Mouse (Mus musculus) hindbrain, embryonic 13.5 days (tissue): ENCODE results near the gene Slc35f1. TPM values are rescaled to one million over a fixed set of nuclear protein-coding genes. Genes with fewer than 3 reads are reported as not detected.

Experiments
- ATAC-seq: fragments of 200-750 bp; cut with Nextera tagmentation; 2 replicates; pipeline ENCODE4 v1.8.0; 2017; ENCODE audit warnings: moderate TSS enrichment; ENCODE audit not compliant: low FRiP score
- H3K27ac ChIP-seq: fragments of 300-500 bp; sonication (generic); 2 replicates; pipeline ENCODE4 v1.5.1; 2015; ENCODE audit warnings: inconsistent platforms, mild to moderate bottlenecking, moderate library complexity
- H3K27me3 ChIP-seq: fragments of 300-500 bp; sonication (generic); 2 replicates; pipeline ENCODE4 v1.6.1; 2015; ENCODE audit warnings: mild to moderate bottlenecking, inconsistent platforms
- H3K36me3 ChIP-seq: fragments of 300-500 bp; sonication (generic); 2 replicates; pipeline ENCODE4 v1.6.1; 2015; ENCODE audit warnings: mild to moderate bottlenecking, inconsistent platforms
- H3K4me1 ChIP-seq: fragments of 300-500 bp; sonication (generic); replicated peaks from 2 replicates; pipeline ENCODE4 v1.6.1; 2015; ENCODE audit warnings: inconsistent platforms
- H3K4me2 ChIP-seq: fragments of 300-500 bp; sonication (generic); 2 replicates; pipeline ENCODE4 v1.6.1; 2015; ENCODE audit warnings: inconsistent platforms, mild to moderate bottlenecking, moderate library complexity
- H3K4me3 ChIP-seq: fragments of 300-500 bp; sonication (generic); 2 replicates; pipeline ENCODE4 v1.5.1; 2015; ENCODE audit warnings: mild to moderate bottlenecking, inconsistent platforms
- H3K9ac ChIP-seq: fragments of 300-500 bp; sonication (generic); 2 replicates; pipeline ENCODE4 v1.6.1; 2015; ENCODE audit warnings: mild to moderate bottlenecking, inconsistent platforms
- H3K9me3 ChIP-seq: fragments of 300-500 bp; sonication (generic); 2 replicates; pipeline ENCODE4 v1.6.1; 2016; ENCODE audit warnings: inconsistent platforms
- WGBS: fragments of 180-500 bp; shearing (Covaris S2); methylation state at CpG from one replicate; pipeline ENCODE4 v1.1.7; 2015; 5-methylcytosine and 5-hydroxymethylcytosine counted together
- polyA plus RNA-seq: library from polyadenylated mRNA; unstranded; fragments of >200 nt; fragmentation: Nextera tagmentation; extraction: Ambion mirVana; gene quantifications from 2 replicates; pipeline ENCODE4 v1.2.1, GENCODE M21; 2015

Slc35f1 gene
- polyA plus RNA-seq, 1 experiment from 2014 or later, result 31.6 TPM

DNA sequence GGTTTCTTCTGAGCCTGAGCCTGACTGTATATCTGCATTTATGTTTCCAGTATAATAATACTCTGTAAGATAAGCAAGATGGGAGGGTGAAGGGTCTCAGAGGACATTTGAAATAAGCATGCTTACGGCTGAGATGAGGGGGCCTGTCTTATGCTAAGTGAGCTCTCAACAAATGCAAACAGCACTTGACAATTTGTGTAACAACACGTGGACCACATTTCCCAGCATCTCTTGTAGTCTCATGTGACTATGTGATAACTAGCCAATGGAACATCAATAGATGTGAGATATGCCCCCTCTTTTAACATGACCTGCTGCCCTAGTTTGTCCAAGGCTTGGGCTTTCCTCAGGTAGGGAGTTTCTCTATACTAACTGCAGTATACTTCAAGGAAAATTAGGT, 460.0 kb downstream of the Slc35f1 start:
- 70% methylated on average over 2 of the region's 2 CpGs for WGBS
- no peaks in the 10 kb centered on the region for H3K4me1 ChIP-seq
- ATAC-seq, result no peak
- H3K36me3 ChIP-seq, result no peaks in the 10 kb centered on the region
- no peaks in the 10 kb centered on the region for H3K9me3 ChIP-seq
- H3K9ac ChIP-seq, result no peak overlapping the region
- no peak overlapping the region for H3K27ac ChIP-seq
- no peaks in the 10 kb centered on the region for H3K27me3 ChIP-seq
- no peak overlapping the region for H3K4me3 ChIP-seq
- no peak overlapping the region for H3K4me2 ChIP-seq

DNA sequence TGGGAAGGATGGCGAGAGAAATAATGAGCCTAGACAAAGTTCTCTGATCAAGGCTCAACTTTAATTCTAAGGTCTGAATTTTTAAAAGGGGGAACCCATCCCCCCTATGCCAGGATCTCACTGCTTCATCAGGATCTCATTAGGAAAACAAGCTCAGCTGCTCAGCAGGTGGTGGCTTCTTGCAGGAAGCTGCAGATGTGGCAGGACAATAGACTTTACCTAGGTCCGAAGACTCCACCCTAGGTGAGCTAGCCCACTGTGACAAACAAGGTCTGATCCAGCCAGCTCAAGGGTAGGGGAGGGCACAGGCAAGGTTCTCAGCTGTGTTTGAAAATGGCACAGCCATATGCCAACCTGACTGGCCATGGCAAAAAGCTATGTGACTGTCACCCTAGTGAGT, 460.6 kb downstream of the Slc35f1 start:
- Histone ChIP-seq H3K4me2 (no peak overlapping the region), H3K4me3 (no peak overlapping the region), H3K36me3 (no peaks in the 10 kb centered on the region), H3K27me3 (no peaks in the 10 kb centered on the region), H3K4me1 (no peaks in the 10 kb centered on the region), H3K9me3 (no peaks in the 10 kb centered on the region), H3K27ac (no peak overlapping the region), H3K9ac (no peak overlapping the region)
- ATAC-seq, result no peak
- 72% methylated on average over 2 of the region's 2 CpGs for WGBS

DNA sequence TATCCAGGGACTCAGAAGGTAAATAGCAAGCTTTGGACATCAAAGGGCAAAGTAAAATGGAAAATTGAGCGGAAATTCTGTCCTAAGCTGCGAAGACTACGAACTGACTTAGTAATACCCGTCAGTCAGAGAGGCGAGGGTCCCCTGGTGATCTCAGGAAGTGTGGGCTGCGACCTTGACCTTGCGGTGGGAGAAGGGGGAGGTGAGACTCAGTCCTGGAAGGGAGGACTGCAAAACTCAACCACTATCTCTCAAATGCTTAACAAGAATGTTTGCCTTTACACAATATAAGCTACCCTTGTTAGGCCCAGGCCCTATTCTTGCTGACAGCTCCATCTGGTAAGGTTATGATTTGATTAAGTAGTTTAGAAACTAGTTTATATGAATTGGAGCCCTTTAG, 466.0 kb downstream of the Slc35f1 start:
- Histone ChIP-seq H3K9me3 (no peaks in the 10 kb centered on the region), H3K9ac (no peak overlapping the region), H3K4me3 (no peak overlapping the region), H3K27ac (no peak overlapping the region), H3K27me3 (no peaks in the 10 kb centered on the region), H3K4me1 (no peaks in the 10 kb centered on the region), H3K36me3 (no peaks in the 10 kb centered on the region), H3K4me2 (no peak overlapping the region)
- no peak for ATAC-seq
- 51% methylated on average over 7 of the region's 7 CpGs for WGBS

DNA sequence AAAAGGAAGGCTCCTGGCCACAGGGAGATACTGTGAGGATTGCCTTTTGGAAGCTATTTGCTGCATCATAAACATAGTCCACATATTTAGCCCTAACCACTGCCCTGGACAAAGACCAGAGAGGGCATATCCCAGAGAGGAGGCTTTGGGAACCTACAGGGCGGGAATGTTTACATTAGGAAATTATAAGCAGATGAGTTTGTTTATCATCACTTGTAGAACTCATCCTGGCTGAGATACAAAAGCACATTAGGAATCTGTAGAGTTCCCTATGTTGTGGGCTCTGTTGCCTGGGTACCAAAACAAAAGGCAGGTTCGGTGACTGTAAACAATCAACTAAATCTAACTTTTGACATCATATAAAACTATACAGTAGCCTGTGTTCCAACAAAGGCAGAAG, 467.4 kb downstream of the Slc35f1 start:
- no peak overlapping the region for H3K4me2 ChIP-seq
- no peaks in the 10 kb centered on the region for H3K36me3 ChIP-seq
- no peaks in the 10 kb centered on the region for H3K4me1 ChIP-seq
- H3K9me3 ChIP-seq, result no peaks in the 10 kb centered on the region
- no peak overlapping the region for H3K27ac ChIP-seq
- H3K27me3 ChIP-seq, result no peaks in the 10 kb centered on the region
- 70% methylated on average over 2 of the region's 2 CpGs for WGBS
- H3K4me3 ChIP-seq, result no peak overlapping the region
- H3K9ac ChIP-seq, result no peak overlapping the region
- no peak for ATAC-seq
